16 mouse cellular contexts compared by ENCODE assay signal in the genomic region with DNA sequence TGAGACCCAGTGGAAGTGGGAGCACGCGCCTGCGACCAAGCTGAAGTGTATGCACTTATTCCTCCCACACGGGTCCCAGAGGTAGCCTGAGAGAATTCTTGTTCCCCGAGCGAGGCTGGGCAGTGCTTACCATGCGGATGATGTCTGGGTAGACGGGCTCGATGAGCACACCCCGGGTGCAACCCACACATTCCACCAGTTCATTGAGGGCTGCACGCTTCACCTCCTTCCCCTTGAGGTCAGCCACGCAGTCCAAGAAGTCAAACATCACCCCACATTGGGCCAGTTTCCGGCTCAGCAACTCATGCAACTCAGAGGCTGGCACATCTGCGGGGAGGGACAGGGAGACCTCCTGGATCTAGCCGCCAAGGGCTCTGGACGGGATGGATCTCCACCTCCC. TPM values are rescaled to one million over a fixed set of nuclear protein-coding genes. Genes with fewer than 3 reads are reported as not detected.
DNase-seq lines count a peak whose midpoint lies in the region; ATAC-seq and TF ChIP-seq lines count a peak whose summit lies in the region.
"Had no signal": no experiment of that assay in that cellular context is flagged by ENCODE, and none has a peak within 500 bp of the region (broad histone marks: within the 10 kb centered on the region; RNA-seq: fewer than 3 reads in every experiment).

No protein-coding gene starts in this region.

- H3K4me1 ChIP-seq in heart, embryonic 12.5 days (replicated peaks): peaks cover 20% of the 10 kb centered on the region
- H3K4me1 ChIP-seq in heart, adult 2 months (ENCODE audit: control insufficient read depth, insufficient read depth, low read length): peaks cover 3% of the 10 kb centered on the region
- peaks cover 27% of the 10 kb centered on the region for H3K4me1 ChIP-seq in midbrain, embryonic 10.5 days
- peaks cover 16% of the 10 kb centered on the region for H3K4me1 ChIP-seq in midbrain, embryonic 16.5 days (ENCODE audit: control insufficient read depth, insufficient read depth, low read length)

- H3K36me3 ChIP-seq in heart, embryonic 12.5 days: peaks cover 50% of the 10 kb centered on the region
- H3K36me3 ChIP-seq in heart, adult 2 months (ENCODE audit: control insufficient read depth, insufficient read depth, low read length): no peaks in the 10 kb centered on the region
- H3K36me3 ChIP-seq in midbrain, embryonic 10.5 days: peaks cover 46% of the 10 kb centered on the region
- H3K36me3 ChIP-seq in midbrain, embryonic 16.5 days (ENCODE audit: control insufficient read depth, insufficient read depth, low read length): peaks cover 22% of the 10 kb centered on the region

- intact Hi-C loops in heart, adult 2 months (cut with DNase I): no loop called here

- TF ChIP-seq EP300 in heart, adult 2 months (IDR thresholded peaks at IDR 0.05; ENCODE audit: insufficient read depth, low read depth, low read length): no peak

- TF ChIP-seq CTCF in heart, adult 2 months (IDR thresholded peaks at IDR 0.05): no peak

- H3K4me3 ChIP-seq in heart, embryonic 12.5 days: no peak overlapping the region
- no peak overlapping the region for H3K4me3 ChIP-seq in heart, adult 2 months
- H3K4me3 ChIP-seq in midbrain, embryonic 10.5 days: peak overlapping the region; percentile 16; the same call in 1 of the 2 replicates
- no peak overlapping the region for H3K4me3 ChIP-seq in midbrain, embryonic 16.5 days (ENCODE audit: low read depth, low read length)

- H3K27ac ChIP-seq in heart, embryonic 12.5 days (ENCODE audit: poor library complexity, severe bottlenecking): no peak overlapping the region
- H3K27ac ChIP-seq in heart, adult 2 months: no peak overlapping the region
- no peak overlapping the region for H3K27ac ChIP-seq in midbrain, embryonic 10.5 days (replicated peaks)
- no peak overlapping the region for H3K27ac ChIP-seq in midbrain, embryonic 16.5 days (ENCODE audit: low read length)

- H3K27me3 ChIP-seq in heart, embryonic 12.5 days (replicated peaks): no peaks in the 10 kb centered on the region
- H3K27me3 ChIP-seq in heart, adult 2 months (ENCODE audit: control insufficient read depth, insufficient read depth, low read length): no peaks in the 10 kb centered on the region
- no peaks in the 10 kb centered on the region for H3K27me3 ChIP-seq in midbrain, embryonic 10.5 days (ENCODE audit: low read depth, poor library complexity, severe bottlenecking)
- H3K27me3 ChIP-seq in midbrain, embryonic 16.5 days (ENCODE audit: control insufficient read depth, insufficient read depth, low read depth, low read length): no peaks in the 10 kb centered on the region
- H3K27me3 ChIP-seq: CH12.LX had no signal

- no peak for DNase-seq in heart, adult 2 months
- no peak for DNase-seq in midbrain, embryonic 10.5 days (ENCODE audit: low spot score)
- DNase-seq in kidney, adult 18-20 months: peak; percentile 15
- DNase-seq in kidney, postnatal 4 days: peak; percentile 49 to 70
- no peak for DNase-seq in lung, adult 18-20 months
- DNase-seq: heart, postnatal 14 days; right cerebral cortex, adult 18-20 months had no signal

- no peak overlapping the region for H3K4me2 ChIP-seq in heart, embryonic 12.5 days
- no peak overlapping the region for H3K4me2 ChIP-seq in midbrain, embryonic 16.5 days (ENCODE audit: low read length)
- H3K4me2 ChIP-seq: midbrain, embryonic 11.5 days had no signal

- TF ChIP-seq POLR2A in heart, adult 2 months (IDR thresholded peaks at IDR 0.05; ENCODE audit: insufficient read depth, low read depth, low read length): no peak

- H3K9ac ChIP-seq in heart, embryonic 12.5 days: peak overlapping the region; percentile 89; the same call in 1 of the 2 replicates
- no peak overlapping the region for H3K9ac ChIP-seq in heart, adult 2 months (ENCODE audit: low read depth, low read length)
- no peak overlapping the region for H3K9ac ChIP-seq in midbrain, embryonic 16.5 days (ENCODE audit: low read depth, low read length)

- ATAC-seq in heart, embryonic 12.5 days (ENCODE audit: insufficient number of reproducible peaks, low FRiP score): no peak
- no peak for ATAC-seq in midbrain, embryonic 16.5 days
- ATAC-seq in granulocyte monocyte progenitor cell, adult 5-6 weeks (replicated peaks; ENCODE audit: poor library complexity, severe bottlenecking): no peak
- ATAC-seq: lung, postnatal 0 days had no signal

- H3K79me2 ChIP-seq in heart, adult 2 months (replicated peaks; ENCODE audit: control insufficient read depth, insufficient read depth, low read length): no peaks in the 10 kb centered on the region

- no peaks in the 10 kb centered on the region for H3K9me3 ChIP-seq in heart, embryonic 12.5 days (replicated peaks)
- no peaks in the 10 kb centered on the region for H3K9me3 ChIP-seq in midbrain, embryonic 10.5 days (replicated peaks)
- H3K9me3 ChIP-seq in midbrain, embryonic 16.5 days (replicated peaks; ENCODE audit: control insufficient read depth, low read length, poor library complexity, severe bottlenecking): no peaks in the 10 kb centered on the region

- 86% methylated on average over 16 of the region's 16 CpGs for WGBS in heart, embryonic 12.5 days
- WGBS in heart, adult 2 months: 88% methylated on average over 16 of the region's 16 CpGs
- WGBS in midbrain, embryonic 10.5 days: 85% methylated on average over 16 of the region's 16 CpGs
- WGBS in midbrain, embryonic 16.5 days: 87% methylated on average over 16 of the region's 16 CpGs

RNA-seq across cellular contexts. Expression of gene Ppp2r5b, which starts 2.0 kb away (rescaled TPM):
- 29.8 and 31.0 TPM in 2 replicates for polyA plus RNA-seq in heart, embryonic 12.5 days (2016; fragmentation: Nextera tagmentation; extraction: Ambion mirVana)
- total RNA-seq in heart, adult 2 months (2021): 10 to 100 TPM; 34.8 to 35.1 TPM
- 36.8 and 40.6 TPM in 2 replicates for polyA plus RNA-seq in heart, adult 2 months (2012; rRNA removed)
- polyA plus RNA-seq in midbrain, embryonic 10.5 days (2016; fragmentation: Nextera tagmentation; extraction: Ambion mirVana): 31.7 and 42.8 TPM in 2 replicates
- polyA plus RNA-seq in midbrain, embryonic 16.5 days (2015; fragmentation: Nextera tagmentation; extraction: Ambion mirVana): 149 and 165 TPM in 2 replicates
- 3.0 and 3.1 TPM in 2 replicates for total RNA-seq in granulocyte monocyte progenitor cell, adult 5-6 weeks (2014; fragmentation: Nextera tagmentation)
- 1.9 and 3.7 TPM in 2 replicates for total RNA-seq in granulocyte monocyte progenitor cell, adult 5-6 weeks (2017)

RNA-seq across cellular contexts. Expression of gene Gpha2, which starts 7.5 kb away (rescaled TPM):
- polyA plus RNA-seq in heart, embryonic 12.5 days (2016; fragmentation: Nextera tagmentation; extraction: Ambion mirVana): 0.57 TPM in 1 of 2 replicates, not detected in the other
- total RNA-seq in heart, adult 2 months (2021): not detected
- 0.27 TPM in 1 of 2 replicates, not detected in the other for polyA plus RNA-seq in heart, adult 2 months (2012; rRNA removed)
- not detected in 2 replicates for polyA plus RNA-seq in midbrain, embryonic 10.5 days (2016; fragmentation: Nextera tagmentation; extraction: Ambion mirVana)
- not detected in 2 replicates for polyA plus RNA-seq in midbrain, embryonic 16.5 days (2015; fragmentation: Nextera tagmentation; extraction: Ambion mirVana)
- not detected in 2 replicates for total RNA-seq in granulocyte monocyte progenitor cell, adult 5-6 weeks (2014; fragmentation: Nextera tagmentation)
- total RNA-seq in granulocyte monocyte progenitor cell, adult 5-6 weeks (2017): not detected in 2 replicates
- total RNA-seq: CH12.LX; gastrocnemius, adult 18-20 months; heart, postnatal 14 days; layer of hippocampus, postnatal 25 days; neutrophil, adult 5-6 weeks had no signal

RNA-seq across cellular contexts. Expression of gene Atg2a, which starts 7.8 kb away (rescaled TPM):
- polyA plus RNA-seq in heart, embryonic 12.5 days (2016; fragmentation: Nextera tagmentation; extraction: Ambion mirVana): 10.9 and 13.0 TPM in 2 replicates
- 10 to 100 TPM; 20.5 to 24.5 TPM for total RNA-seq in heart, adult 2 months (2021)
- 26.3 and 26.7 TPM in 2 replicates for polyA plus RNA-seq in heart, adult 2 months (2012; rRNA removed)
- 10.1 and 13.4 TPM in 2 replicates for polyA plus RNA-seq in midbrain, embryonic 10.5 days (2016; fragmentation: Nextera tagmentation; extraction: Ambion mirVana)
- 12.9 and 15.5 TPM in 2 replicates for polyA plus RNA-seq in midbrain, embryonic 16.5 days (2015; fragmentation: Nextera tagmentation; extraction: Ambion mirVana)
- total RNA-seq in granulocyte monocyte progenitor cell, adult 5-6 weeks (2014; fragmentation: Nextera tagmentation): 18.3 and 30.9 TPM in 2 replicates
- 5.5 and 8.3 TPM in 2 replicates for total RNA-seq in granulocyte monocyte progenitor cell, adult 5-6 weeks (2017)

RNA-seq across cellular contexts. Expression of gene Ehd1, which starts 42.9 kb away (rescaled TPM):
- polyA plus RNA-seq in heart, embryonic 12.5 days (2016; fragmentation: Nextera tagmentation; extraction: Ambion mirVana): 87.0 and 88.7 TPM in 2 replicates
- 100 to 1,000 TPM in 1 of 2 experiments, 10 to 100 TPM in 1; 98.0 to 120 TPM for total RNA-seq in heart, adult 2 months (2021)
- 111 and 142 TPM in 2 replicates for polyA plus RNA-seq in heart, adult 2 months (2012; rRNA removed)
- polyA plus RNA-seq in midbrain, embryonic 10.5 days (2016; fragmentation: Nextera tagmentation; extraction: Ambion mirVana): 81.6 and 93.5 TPM in 2 replicates
- 99.6 and 103 TPM in 2 replicates for polyA plus RNA-seq in midbrain, embryonic 16.5 days (2015; fragmentation: Nextera tagmentation; extraction: Ambion mirVana)
- 20.4 and 20.6 TPM in 2 replicates for total RNA-seq in granulocyte monocyte progenitor cell, adult 5-6 weeks (2014; fragmentation: Nextera tagmentation)
- 16.2 and 21.6 TPM in 2 replicates for total RNA-seq in granulocyte monocyte progenitor cell, adult 5-6 weeks (2017)

RNA-seq across cellular contexts. Expression of gene Majin, which starts 49.5 kb away (rescaled TPM):
- not detected in 2 replicates for polyA plus RNA-seq in heart, embryonic 12.5 days (2016; fragmentation: Nextera tagmentation; extraction: Ambion mirVana)
- not detected for total RNA-seq in heart, adult 2 months (2021)
- 0.20 and 0.23 TPM in 2 replicates for polyA plus RNA-seq in heart, adult 2 months (2012; rRNA removed)
- not detected in 2 replicates for polyA plus RNA-seq in midbrain, embryonic 10.5 days (2016; fragmentation: Nextera tagmentation; extraction: Ambion mirVana)
- not detected in 2 replicates for polyA plus RNA-seq in midbrain, embryonic 16.5 days (2015; fragmentation: Nextera tagmentation; extraction: Ambion mirVana)
- not detected in 2 replicates for total RNA-seq in granulocyte monocyte progenitor cell, adult 5-6 weeks (2014; fragmentation: Nextera tagmentation)
- not detected in 2 replicates for total RNA-seq in granulocyte monocyte progenitor cell, adult 5-6 weeks (2017)
- total RNA-seq: CH12.LX; gastrocnemius, adult 18-20 months; heart, postnatal 14 days; layer of hippocampus, postnatal 25 days; neutrophil, adult 5-6 weeks had no signal
- polyA plus RNA-seq: midbrain, embryonic 11.5 days had no signal

Comparison
In these comparisons a context has a peak if more than half of its experiments do, and no peak if none do; other contexts are left out.
1. DNase-seq: peak in kidney, adult 18-20 months (single experiment) and kidney, postnatal 4 days (2 of 2); none in heart, adult 2 months (0 of 2), midbrain, embryonic 10.5 days (single experiment) and lung, adult 18-20 months (0 of 2).